Mouse (Mus musculus): ENCODE data around the gene Usp24.
"Not testable (repeated sequence)": the region's sequence is repeated elsewhere in the genome, so short reads cannot be mapped to it uniquely, and the experiment has no call there.

The Usp24 gene

GRCm38 (mm10) chr4:106318976-106319375 is 3.0 kb downstream of the Usp24 start:
- DNase-seq (ENCODE audit: low read depth): no peak

- DNase-seq (ENCODE audit: low read depth): no peak
Observed at GRCm38 (mm10) chr4:106322846-106323245, 6.8 kb downstream of the Usp24 start.

DNA sequence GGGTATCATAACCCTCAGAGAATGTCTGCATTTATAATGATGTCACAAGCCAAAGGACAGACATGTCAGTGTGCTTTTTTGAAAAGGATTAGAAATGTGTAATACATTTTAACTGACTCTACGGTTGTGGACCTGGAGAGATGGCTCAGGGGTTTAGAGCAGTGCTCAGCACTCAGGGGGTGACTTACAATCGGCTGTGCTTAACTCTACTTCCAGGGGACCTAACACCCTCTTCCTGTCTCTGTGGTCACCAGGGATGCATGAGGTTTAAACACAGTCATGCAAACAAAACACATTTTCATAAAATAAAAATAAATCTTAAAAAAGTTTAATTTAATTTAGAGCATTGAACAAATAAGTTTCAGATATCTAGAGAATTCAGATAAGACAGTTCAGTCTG is 7.3 kb downstream of the Usp24 start:
- no peak for DNase-seq (ENCODE audit: low read depth)

DNA sequence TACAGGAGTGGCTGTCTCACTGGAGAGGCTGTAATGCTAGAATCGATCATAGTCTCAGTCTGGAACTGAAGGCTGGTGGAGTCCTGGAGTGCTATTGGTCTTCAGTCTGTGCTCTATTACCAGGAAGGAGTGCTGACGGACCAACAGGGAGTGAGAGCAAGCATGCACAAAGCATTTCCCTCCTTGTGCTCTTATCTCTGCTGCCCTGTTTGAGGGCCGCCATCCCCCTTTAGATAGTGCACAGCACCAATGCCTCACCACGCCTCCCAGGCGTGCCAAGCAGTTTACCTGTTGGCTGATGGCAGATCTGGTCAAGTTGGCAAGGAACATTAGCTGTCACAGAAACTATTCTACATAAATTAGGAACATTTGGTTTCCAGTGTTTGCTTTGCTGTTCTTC is 11.4 kb downstream of the Usp24 start:
- DNase-seq (ENCODE audit: low read depth): peak; percentile 69

GRCm38 (mm10) chr4:106328704-106329103 is 12.7 kb downstream of the Usp24 start:
- DNase-seq (ENCODE audit: low read depth): no peak

DNA sequence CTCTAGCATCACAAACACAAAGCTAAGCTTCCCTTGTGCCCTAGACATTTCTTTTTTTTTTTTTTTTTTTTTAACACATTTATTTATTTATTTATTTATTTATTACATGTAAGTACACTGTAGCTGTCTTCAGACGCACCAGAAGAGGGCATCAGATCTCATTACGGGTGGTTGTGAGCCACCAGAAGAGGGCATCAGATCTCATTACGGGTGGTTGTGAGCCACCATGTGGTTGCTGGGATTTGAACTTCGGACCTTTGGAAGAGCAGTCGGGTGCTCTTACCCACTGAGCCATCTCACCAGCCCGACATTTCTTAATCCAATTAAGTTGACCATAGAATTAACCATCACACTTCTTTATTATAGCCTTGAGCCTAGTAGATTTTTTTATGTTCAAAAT is 13.2 kb downstream of the Usp24 start:
- DNase-seq (ENCODE audit: low read depth): not testable (repeated sequence)

GRCm38 (mm10) chr4:106330371-106330819 is 14.4 kb downstream of the Usp24 start:
- DNase-seq (ENCODE audit: low read depth): no peak

- no peak for DNase-seq (ENCODE audit: low read depth)
Observed at GRCm38 (mm10) chr4:106333071-106333470, 17.1 kb downstream of the Usp24 start.

GRCm38 (mm10) chr4:106333584-106333983 is 17.6 kb downstream of the Usp24 start:
- no peak for DNase-seq (ENCODE audit: low read depth)

- no peak for DNase-seq (ENCODE audit: low read depth)
Observed at GRCm38 (mm10) chr4:106335858-106336257, 19.8 kb downstream of the Usp24 start.

DNA sequence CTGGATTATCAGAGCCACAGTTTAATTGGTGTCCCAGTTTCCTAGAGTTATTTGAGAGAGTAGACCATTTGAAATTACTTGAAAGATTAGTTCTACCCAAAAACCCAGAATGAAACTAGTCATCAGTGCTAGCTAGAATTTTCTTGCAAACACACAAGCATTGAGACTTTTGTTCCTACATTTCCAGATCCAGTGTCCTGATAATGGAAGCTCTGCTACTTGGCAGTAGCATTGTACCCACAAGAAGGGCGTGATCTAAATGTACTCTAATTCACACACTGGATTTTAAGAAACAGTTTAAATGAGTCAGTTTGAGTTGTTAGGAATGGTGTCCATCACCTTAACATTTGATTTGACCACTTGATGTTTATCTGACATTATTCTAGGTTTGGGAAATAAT is 31.7 kb downstream of the Usp24 start:
- no peak for DNase-seq (ENCODE audit: low read depth)

DNA sequence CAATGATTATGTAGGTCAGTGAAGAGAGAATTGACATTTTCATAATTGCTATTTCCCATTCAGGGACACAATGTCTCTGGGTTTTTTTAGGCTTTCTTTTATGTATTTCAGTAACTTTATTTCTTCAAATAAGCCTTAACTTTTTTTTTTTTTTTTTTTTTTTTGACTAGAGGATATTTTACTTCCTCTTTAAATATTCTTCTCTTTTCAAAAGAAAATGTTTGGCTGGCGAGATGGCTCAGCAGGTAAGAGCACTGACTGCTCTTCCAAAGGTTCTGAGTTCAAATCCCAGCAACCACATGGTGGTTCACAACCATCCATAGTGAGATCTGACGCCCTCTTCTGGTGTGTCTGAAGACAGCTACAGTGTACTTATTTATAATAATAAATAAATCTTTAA is 39.0 kb downstream of the Usp24 start:
- DNase-seq (ENCODE audit: low read depth): not testable (repeated sequence)

GRCm38 (mm10) chr4:106370013-106370412 is 54.0 kb downstream of the Usp24 start:
- no peak for DNase-seq (ENCODE audit: low read depth)

GRCm38 (mm10) chr4:106375857-106376256 is 59.8 kb downstream of the Usp24 start:
- DNase-seq (ENCODE audit: low read depth): peak; percentile 79

DNA sequence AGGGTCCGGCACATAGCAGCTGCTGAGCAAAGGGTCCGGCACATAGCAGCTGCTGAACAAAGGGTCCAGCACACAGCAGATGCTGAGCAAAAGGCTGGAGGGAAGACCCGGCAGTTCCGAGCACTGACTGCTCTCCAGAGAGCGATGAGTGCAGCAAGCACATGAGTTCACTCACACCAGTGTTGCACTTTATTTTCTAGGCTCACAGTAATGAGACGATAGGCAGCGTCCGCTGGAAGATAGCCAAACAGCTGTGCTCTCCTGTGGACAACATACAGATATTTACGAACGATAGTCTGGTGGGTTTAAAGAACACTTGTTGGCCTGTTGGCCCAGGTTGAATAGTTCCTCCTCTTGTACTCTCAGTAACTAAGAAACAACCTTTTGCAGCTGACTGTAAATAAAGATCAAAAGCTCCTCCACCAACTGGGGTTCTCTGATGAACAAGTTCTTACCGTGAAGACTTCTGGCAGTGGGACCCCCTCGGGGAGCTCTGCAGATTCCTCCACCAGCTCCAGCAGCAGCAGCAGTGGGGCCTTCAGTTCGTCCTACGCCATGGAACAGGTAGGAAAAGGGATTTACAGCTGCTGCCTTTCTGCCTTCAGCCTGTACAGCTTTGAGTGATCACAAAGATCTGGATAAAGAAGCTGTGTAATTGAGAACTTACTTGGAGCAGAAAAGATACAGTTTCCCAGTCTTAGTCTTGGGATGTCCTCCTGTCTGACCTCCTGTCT is 63.0 kb downstream of the Usp24 start:
- no peak for DNase-seq (ENCODE audit: low read depth)

- DNase-seq (ENCODE audit: low read depth): no peak
Observed at GRCm38 (mm10) chr4:106381131-106381530, 65.1 kb downstream of the Usp24 start.

- DNase-seq (ENCODE audit: low read depth): no peak
Observed at GRCm38 (mm10) chr4:106389908-106390307, 73.9 kb downstream of the Usp24 start.

GRCm38 (mm10) chr4:106409621-106410020 is 93.6 kb downstream of the Usp24 start:
- DNase-seq (ENCODE audit: low read depth): no peak

DNA sequence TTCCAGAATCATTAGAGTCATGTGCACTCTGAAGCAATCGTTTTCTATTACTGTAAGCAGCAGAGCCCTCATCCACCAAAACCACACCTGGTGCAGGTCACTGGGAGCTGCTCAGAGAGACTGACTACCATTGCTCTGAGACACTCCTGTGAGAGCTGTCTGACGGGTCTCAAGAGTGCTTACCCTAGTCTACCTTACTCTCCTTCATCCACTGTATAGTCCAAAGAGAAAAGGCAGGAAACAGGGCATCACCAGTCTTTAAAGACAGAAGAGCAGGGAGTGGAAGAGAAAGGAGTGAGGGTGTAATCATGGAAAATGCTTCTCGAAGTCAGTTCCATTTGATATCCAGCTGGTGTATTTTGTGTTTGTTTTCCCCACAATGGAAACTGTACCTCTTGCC is 103.2 kb downstream of the Usp24 start:
- DNase-seq (ENCODE audit: low read depth): no peak

DNA sequence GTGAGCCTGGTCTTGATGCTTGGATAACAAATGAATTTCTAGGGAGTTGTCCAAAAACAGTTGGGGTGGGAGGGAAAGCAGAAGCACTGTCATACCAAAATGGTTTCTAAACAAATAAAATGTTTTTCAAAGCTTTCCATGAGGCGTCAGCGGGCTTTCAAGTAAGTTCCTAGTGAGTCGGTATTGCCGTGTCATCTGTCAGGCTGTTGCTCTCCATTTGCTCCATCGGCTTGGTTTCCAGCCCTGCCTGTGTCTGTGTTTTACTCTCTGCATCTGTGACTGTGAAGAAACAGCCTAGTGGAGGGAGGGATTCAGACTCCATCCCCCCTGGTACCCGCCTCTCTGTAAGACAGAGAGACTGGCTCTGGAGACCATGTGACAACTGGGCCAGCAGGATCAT is 103.8 kb downstream of the Usp24 start:
- DNase-seq (ENCODE audit: low read depth): no peak

- DNase-seq (ENCODE audit: low read depth): no peak
Observed at GRCm38 (mm10) chr4:106422597-106422996, 106.6 kb downstream of the Usp24 start.

GRCm38 (mm10) chr4:106424560-106424959 is 108.5 kb downstream of the Usp24 start:
- no peak for DNase-seq (ENCODE audit: low read depth)

- DNase-seq (ENCODE audit: low read depth): no peak
Observed at GRCm38 (mm10) chr4:106426286-106426685, 110.3 kb downstream of the Usp24 start.

- DNase-seq (ENCODE audit: low read depth): no peak
Observed at GRCm38 (mm10) chr4:106428616-106429015, 112.6 kb downstream of the Usp24 start.
